Mouse (Mus musculus) R1 (cell line): Measurements from ENCODE around the gene Pdss1.
A peak's percentile ranks its signal among the peaks of the same experiment; 100 is the strongest.

Experiments used
- DNase-seq: peaks from one replicate; pipeline ENCODE4 v3.0.0-alpha.2; 2018; ENCODE audit warnings: low read depth, low spot score

Gene Pdss1

GRCm38 (mm10) chr2:22961681-22962080 is 66.4 kb downstream of the Pdss1 start:
- peak; percentile 12 for DNase-seq

GRCm38 (mm10) chr2:22962242-22962641 is 66.9 kb downstream of the Pdss1 start:
- DNase-seq: no peak

GRCm38 (mm10) chr2:22962970-22963369 is 67.6 kb downstream of the Pdss1 start:
- no peak for DNase-seq

- no peak for DNase-seq
Observed at GRCm38 (mm10) chr2:22977387-22977973, 82.2 kb downstream of the Pdss1 start.

- DNase-seq: no peak
Observed at GRCm38 (mm10) chr2:22985973-22986657, 90.8 kb downstream of the Pdss1 start.
